9 mouse cellular contexts compared by ENCODE assay signal in the genomic region with DNA sequence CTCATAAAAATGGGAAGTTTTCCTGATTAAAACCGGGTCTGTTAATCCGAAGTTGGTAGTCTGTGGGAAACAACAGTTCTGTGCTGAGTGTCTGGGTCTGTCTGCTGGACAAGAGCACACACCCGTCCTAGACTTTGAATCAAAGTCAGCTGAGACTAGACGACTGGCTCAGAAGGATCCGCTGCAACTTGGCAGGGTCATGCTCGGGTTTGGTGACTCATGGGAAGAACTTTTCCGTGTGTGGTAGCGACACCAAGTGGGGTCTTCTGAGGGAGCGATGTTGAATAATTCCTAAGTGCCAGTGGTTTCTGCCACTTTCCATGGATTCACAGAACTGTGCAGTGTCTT.
DNase-seq lines count a peak whose midpoint lies in the region; ATAC-seq and TF ChIP-seq lines count a peak whose summit lies in the region.
"Had no signal": no experiment of that assay in that cellular context is flagged by ENCODE, and none has a peak within 500 bp of the region (broad histone marks: within the 10 kb centered on the region; RNA-seq: fewer than 3 reads in every experiment).

No protein-coding gene starts in this region.

- no peak for TF ChIP-seq POLR2A in embryonic fibroblast, embryonic 13.5 days (IDR thresholded peaks at IDR 0.05; ENCODE audit: low read depth, low read length)

- ATAC-seq in intestine, postnatal 0 days = no peak
- no peak for ATAC-seq in intestine, embryonic 16.5 days
- no peak for ATAC-seq in neural tube, embryonic 15.5 days (ENCODE audit: low FRiP score)
- ATAC-seq: forebrain, embryonic 15.5 days had no signal

- H3K9me3 ChIP-seq in intestine, postnatal 0 days (ENCODE audit: control insufficient read depth) = no peaks in the 10 kb centered on the region
- no peaks in the 10 kb centered on the region for H3K9me3 ChIP-seq in intestine, embryonic 16.5 days (ENCODE audit: control insufficient read depth, low read length)
- H3K9me3 ChIP-seq in neural tube, embryonic 15.5 days (replicated peaks) = no peaks in the 10 kb centered on the region
- H3K9me3 ChIP-seq: forebrain, embryonic 15.5 days had no signal

- no peak overlapping the region; the same call in 1 of the 2 replicates for H3K4me2 ChIP-seq in intestine, postnatal 0 days (replicated peaks; ENCODE audit: low read depth)
- H3K4me2 ChIP-seq in intestine, embryonic 16.5 days (ENCODE audit: low read depth, low read length) = no peak overlapping the region
- peak overlapping the region; percentile 2; the same call in 1 of the 2 replicates for H3K4me2 ChIP-seq in neural tube, embryonic 15.5 days
- H3K4me2 ChIP-seq: forebrain, embryonic 15.5 days had no signal

- H3K4me1 ChIP-seq in intestine, postnatal 0 days (replicated peaks; ENCODE audit: control insufficient read depth, insufficient read depth, low read length) = no peaks in the 10 kb centered on the region
- H3K4me1 ChIP-seq in intestine, embryonic 16.5 days (ENCODE audit: control insufficient read depth, insufficient read depth, low read length) = peaks cover 4% of the 10 kb centered on the region
- H3K4me1 ChIP-seq in neural tube, embryonic 15.5 days = peaks cover 20% of the 10 kb centered on the region
- H3K4me1 ChIP-seq in embryonic fibroblast, embryonic 13.5 days (ENCODE audit: control insufficient read depth, insufficient read depth, low read length) = peaks cover 12% of the 10 kb centered on the region

- H3K9ac ChIP-seq in intestine, postnatal 0 days (ENCODE audit: low read depth, low read length) = no peak overlapping the region
- no peak overlapping the region for H3K9ac ChIP-seq in intestine, embryonic 16.5 days (ENCODE audit: low read depth, low read length)
- no peak overlapping the region for H3K9ac ChIP-seq in neural tube, embryonic 15.5 days (replicated peaks)
- H3K9ac ChIP-seq: forebrain, embryonic 15.5 days had no signal

- no peak overlapping the region for H3K27ac ChIP-seq in intestine, postnatal 0 days (ENCODE audit: low read depth, low read length)
- H3K27ac ChIP-seq in intestine, embryonic 16.5 days (ENCODE audit: low read length) = no peak overlapping the region
- H3K27ac ChIP-seq in neural tube, embryonic 15.5 days (replicated peaks) = no peak overlapping the region
- H3K27ac ChIP-seq in embryonic fibroblast, embryonic 13.5 days (ENCODE audit: insufficient read depth, low read length) = peak overlapping the region; percentile 46
- H3K27ac ChIP-seq: forebrain, embryonic 15.5 days had no signal

- 71% methylated on average over 9 of the region's 9 CpGs for WGBS in intestine, postnatal 0 days
- 75% methylated on average over 9 of the region's 9 CpGs for WGBS in intestine, embryonic 16.5 days
- 85% methylated on average over 9 of the region's 9 CpGs for WGBS in neural tube, embryonic 15.5 days

- no peak overlapping the region for H3K4me3 ChIP-seq in intestine, postnatal 0 days (ENCODE audit: low read depth, low read length)
- no peak overlapping the region for H3K4me3 ChIP-seq in intestine, embryonic 16.5 days (ENCODE audit: low read length)
- H3K4me3 ChIP-seq in neural tube, embryonic 15.5 days (replicated peaks) = no peak overlapping the region
- no peak overlapping the region for H3K4me3 ChIP-seq in embryonic fibroblast, embryonic 13.5 days (ENCODE audit: insufficient read depth, low read length)
- H3K4me3 ChIP-seq: forebrain, embryonic 15.5 days had no signal

- no peaks in the 10 kb centered on the region for H3K36me3 ChIP-seq in intestine, postnatal 0 days (ENCODE audit: control insufficient read depth, insufficient read depth)
- H3K36me3 ChIP-seq in intestine, embryonic 16.5 days (ENCODE audit: control insufficient read depth, insufficient read depth, low read length) = no peaks in the 10 kb centered on the region
- H3K36me3 ChIP-seq in neural tube, embryonic 15.5 days = no peaks in the 10 kb centered on the region
- H3K36me3 ChIP-seq: forebrain, embryonic 15.5 days had no signal

- H3K27me3 ChIP-seq in intestine, postnatal 0 days (replicated peaks; ENCODE audit: control insufficient read depth, insufficient read depth, low read length) = no peaks in the 10 kb centered on the region
- H3K27me3 ChIP-seq in intestine, embryonic 16.5 days (replicated peaks; ENCODE audit: control insufficient read depth, insufficient read depth, low read length) = no peaks in the 10 kb centered on the region
- no peaks in the 10 kb centered on the region for H3K27me3 ChIP-seq in neural tube, embryonic 15.5 days (replicated peaks)
- H3K27me3 ChIP-seq: forebrain, embryonic 15.5 days had no signal

- TF ChIP-seq CTCF in intestine, postnatal 0 days (IDR thresholded peaks at IDR 0.05; ENCODE audit: low read depth) = peak; percentile 33
- TF ChIP-seq CTCF in embryonic fibroblast, embryonic 13.5 days (IDR thresholded peaks at IDR 0.05; ENCODE audit: borderline replicate concordance, insufficient read depth, low read length) = 0 out of 2 replicates have a peak, but pooled peaks have one; percentile 9

- no peak for DNase-seq in neural tube, embryonic 10.5 days (ENCODE audit: extremely low spot score, low spot score)
- peak; percentile 65 for DNase-seq in skeletal muscle tissue, adult 2 months (ENCODE audit: low read depth, low spot score)
- DNase-seq in spleen, adult 18-20 months = no peak
- DNase-seq: cerebellum, adult 18-20 months had no signal
